ENCODE assay signal across 1 mouse cellular context in the genomic region with DNA sequence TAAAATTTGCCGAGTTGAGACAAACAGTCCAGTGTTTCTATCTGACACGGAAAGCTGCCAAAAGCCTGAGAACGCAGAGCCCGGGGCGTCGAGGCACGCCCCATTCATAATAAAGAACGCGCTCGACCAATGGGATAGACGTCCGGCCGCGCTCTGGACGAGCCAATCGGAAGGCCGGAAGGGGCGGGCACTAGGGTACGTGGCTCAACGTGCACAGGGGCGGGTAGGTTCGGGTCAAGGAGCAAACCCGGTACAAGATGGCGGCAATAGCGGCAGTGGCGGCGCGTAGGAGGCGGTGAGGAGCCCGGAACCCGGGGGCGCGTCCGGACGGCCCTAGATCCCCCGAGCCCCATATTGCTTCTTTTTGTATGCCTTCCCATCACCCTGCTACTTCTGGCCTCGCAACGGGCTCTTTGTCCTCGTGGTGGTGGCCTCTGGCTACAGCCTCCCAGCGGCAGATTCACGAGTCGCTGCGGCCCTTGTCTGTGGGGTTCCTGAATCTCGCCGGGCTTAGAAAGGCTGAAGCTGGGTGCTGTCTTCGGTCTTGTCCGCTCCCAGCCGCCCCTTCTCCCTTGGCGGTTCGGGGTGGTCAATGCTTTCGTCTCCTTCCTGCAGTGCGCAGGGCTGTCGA.
TF ChIP-seq lines count a peak whose summit lies in the region.

A gene (plus strand): TSS at position 207 of the 631 bp plus-strand sequence.

TF ChIP-seq in MEL, 35 proteins besides CTCF, POLR2A, EP300 and RAD21 (continued from another document):
- no peak for TF ChIP-seq CHD1 (IDR thresholded peaks at IDR 0.05; ENCODE audit: low read depth, low read length)
- no peak for TF ChIP-seq MEF2A (IDR thresholded peaks at IDR 0.05; ENCODE audit: extremely low read depth, insufficient replicate concordance, low read depth, low read length, poor library complexity, severe bottlenecking)
- no peak for TF ChIP-seq JUND (IDR thresholded peaks at IDR 0.05; ENCODE audit: low read depth, low read length)
- peak; percentile 31; the same call in 1 of the 2 replicates for TF ChIP-seq MYC (IDR thresholded peaks at IDR 0.05; ENCODE audit: low read depth, low read length)
- TF ChIP-seq GATA1 (IDR thresholded peaks at IDR 0.05; ENCODE audit: low read depth, low read length) = no peak
